Mouse (Mus musculus) ovary, postnatal 36 days (tissue): ENCODE measurements at regions not wholly inside any gene's neighbourhood (a gene's known extent, or its start where the extent isn't known, plus 50 kb on each side); places are given as distances from the start of the nearest gene placed in this dataset.
A peak's percentile ranks its signal among the peaks of the same experiment; 100 is the strongest.

Experiments
- DNase-seq: peaks from one replicate; pipeline ENCODE4 v3.0.0; 2022; ENCODE audit warnings: low spot score, mixed read lengths

GRCm38 (mm10) chr9:116283790-116284526 is 108.8 kb upstream of the Tgfbr2 start:
- DNase-seq = no peak

GRCm38 (mm10) chr9:116281654-116282053 is 106.5 kb upstream of the Tgfbr2 start:
- DNase-seq = peak; percentile 6

- DNase-seq = no peak
Observed at GRCm38 (mm10) chr9:116280146-116280545, 105.0 kb upstream of the Tgfbr2 start.

DNA sequence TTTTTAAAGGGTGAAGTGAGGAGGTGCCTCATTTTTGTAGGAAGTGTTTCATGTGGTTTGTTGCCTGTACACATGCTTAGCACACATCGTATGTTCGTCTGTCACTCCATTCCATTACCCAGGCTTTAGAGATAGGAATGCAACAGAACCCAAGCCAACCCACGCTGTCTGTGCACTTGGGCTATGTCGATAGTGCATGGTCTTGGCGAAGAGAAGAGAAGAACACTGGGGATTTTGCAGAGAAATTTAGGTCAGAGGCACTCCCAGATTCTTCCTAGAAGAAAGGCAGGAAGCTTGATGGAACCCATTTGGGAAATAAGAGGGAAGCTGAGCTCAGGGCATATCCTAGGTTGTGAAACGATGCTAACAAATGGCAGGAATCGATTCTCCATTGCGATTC is 103.7 kb upstream of the Tgfbr2 start:
- DNase-seq = no peak

GRCm38 (mm10) chr9:116277736-116278135 is 102.6 kb upstream of the Tgfbr2 start:
- no peak for DNase-seq

GRCm38 (mm10) chr9:116276141-116276540 is 101.0 kb upstream of the Tgfbr2 start:
- DNase-seq = no peak

- DNase-seq = no peak
Observed at GRCm38 (mm10) chr9:116272446-116272845, 97.3 kb upstream of the Tgfbr2 start.

GRCm38 (mm10) chr9:116270417-116270828 is 95.3 kb upstream of the Tgfbr2 start:
- peak; percentile 39 for DNase-seq

- DNase-seq = no peak
Observed at GRCm38 (mm10) chr9:116267411-116267810, 92.3 kb upstream of the Tgfbr2 start.

GRCm38 (mm10) chr9:116263833-116264232 is 88.7 kb upstream of the Tgfbr2 start:
- no peak for DNase-seq

DNA sequence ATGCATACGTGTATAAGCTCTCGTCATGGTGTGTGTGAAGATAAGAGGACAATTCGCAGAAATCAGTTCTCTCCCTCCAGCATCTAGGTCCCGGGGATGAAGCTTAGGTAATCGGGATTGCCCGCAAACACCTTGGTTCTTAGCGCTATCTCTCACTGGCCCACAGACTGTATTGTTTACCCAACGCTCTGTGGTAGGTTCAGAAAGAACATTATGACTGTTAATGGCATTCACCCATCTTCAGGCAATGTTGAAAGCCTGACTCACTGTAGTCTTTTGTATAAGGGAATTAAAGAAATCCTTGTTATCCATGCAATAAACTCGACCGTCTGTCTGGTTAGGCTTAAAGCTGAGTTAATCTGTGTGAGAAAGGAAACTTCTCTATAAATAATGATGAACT is 84.4 kb upstream of the Tgfbr2 start:
- no peak for DNase-seq

DNA sequence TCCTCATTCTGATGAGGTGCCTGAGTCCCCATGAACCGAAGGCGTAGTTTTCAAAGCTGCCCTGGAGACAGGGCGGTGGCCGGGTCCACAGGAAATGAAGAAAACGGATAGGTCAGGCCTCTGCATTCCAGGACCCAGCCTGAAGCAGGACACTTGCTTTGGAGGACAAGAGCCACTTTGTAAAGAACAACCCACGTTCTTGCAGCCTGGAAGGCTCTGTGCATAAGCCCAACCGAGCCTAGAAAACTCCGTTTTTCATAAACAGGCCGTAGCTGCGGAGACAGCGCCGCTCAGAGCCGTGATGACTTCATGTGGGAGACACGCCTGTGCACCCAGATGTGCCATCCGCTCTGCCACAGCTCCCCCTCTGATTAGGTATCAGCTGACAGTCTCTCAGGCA is 78.4 kb upstream of the Tgfbr2 start:
- DNase-seq = no peak

GRCm38 (mm10) chr9:116252788-116253187 is 77.6 kb upstream of the Tgfbr2 start:
- no peak for DNase-seq

- DNase-seq = no peak
Observed at GRCm38 (mm10) chr9:116249791-116250190, 74.6 kb upstream of the Tgfbr2 start.

DNA sequence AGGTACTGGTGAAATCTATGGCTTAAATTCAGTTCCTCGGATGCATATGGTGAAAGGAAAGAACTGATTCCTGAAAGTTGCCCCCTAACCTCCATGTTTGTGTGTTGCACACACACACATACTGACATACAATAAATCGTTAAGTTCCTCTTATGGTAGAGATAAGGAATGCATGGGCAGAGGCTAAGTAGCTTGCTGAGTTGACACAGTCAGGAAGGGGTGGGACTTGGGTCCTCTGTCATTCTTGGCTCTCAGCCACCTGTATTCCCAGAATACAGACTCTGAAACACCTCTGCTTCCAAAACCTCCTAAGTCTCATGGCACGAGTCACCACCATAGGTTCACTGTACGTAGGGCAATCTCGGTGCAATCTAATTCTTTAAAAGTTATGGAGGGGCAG is 70.0 kb upstream of the Tgfbr2 start:
- DNase-seq = no peak

- no peak for DNase-seq
Observed at GRCm38 (mm10) chr9:116244619-116244899, 69.4 kb upstream of the Tgfbr2 start.

- DNase-seq = no peak
Observed at GRCm38 (mm10) chr9:116243775-116244618, 68.8 kb upstream of the Tgfbr2 start.

DNA sequence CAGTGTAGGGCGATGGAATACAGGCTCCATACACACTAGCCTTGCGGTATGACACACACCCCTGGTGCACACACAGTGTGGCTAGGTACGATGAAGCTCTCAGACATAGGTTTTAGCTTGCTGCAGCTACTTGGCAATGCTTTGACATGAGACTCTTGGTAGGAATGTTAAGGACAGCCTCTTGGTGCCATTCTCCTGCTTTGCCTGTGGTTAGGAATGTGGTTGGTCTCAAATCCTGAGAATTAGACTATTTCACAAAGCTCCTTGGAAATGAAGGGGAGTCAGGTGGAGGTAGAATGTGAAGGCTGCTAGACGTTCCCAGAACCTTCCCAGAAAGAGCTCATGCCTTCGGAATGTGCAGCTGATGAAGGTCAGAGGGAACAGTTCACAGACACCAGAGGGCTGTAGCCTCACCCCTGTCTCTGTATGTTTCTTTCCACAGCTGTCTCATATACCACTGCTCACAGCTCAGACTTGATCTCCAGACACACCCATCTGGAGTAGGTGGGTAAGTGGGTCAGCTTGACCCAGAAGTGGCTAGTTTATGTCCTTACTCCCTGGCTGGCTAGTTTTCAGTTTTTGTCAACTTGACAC is 66.9 kb upstream of the Tgfbr2 start:
- no peak for DNase-seq

DNA sequence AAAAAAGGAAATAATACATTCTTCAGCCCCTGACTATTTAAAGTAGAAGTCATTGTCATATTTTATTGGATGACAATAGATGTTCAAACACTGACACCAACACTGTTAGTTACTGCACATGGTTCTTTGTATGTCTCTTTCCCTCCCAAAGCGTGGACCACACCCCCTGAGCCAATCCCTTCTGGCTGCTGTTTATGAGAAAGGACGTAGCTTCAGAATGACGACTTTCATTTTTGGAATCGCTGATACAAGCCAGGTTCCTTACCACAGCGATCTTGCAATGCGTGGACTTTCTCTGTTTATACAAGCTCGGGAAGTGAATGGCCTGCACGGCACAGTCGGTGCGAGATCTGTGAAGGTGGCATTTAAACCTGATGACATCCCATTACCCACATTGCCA is 66.1 kb upstream of the Tgfbr2 start:
- DNase-seq = no peak

GRCm38 (mm10) chr9:116236836-116237235 is 61.7 kb upstream of the Tgfbr2 start:
- no peak for DNase-seq

DNA sequence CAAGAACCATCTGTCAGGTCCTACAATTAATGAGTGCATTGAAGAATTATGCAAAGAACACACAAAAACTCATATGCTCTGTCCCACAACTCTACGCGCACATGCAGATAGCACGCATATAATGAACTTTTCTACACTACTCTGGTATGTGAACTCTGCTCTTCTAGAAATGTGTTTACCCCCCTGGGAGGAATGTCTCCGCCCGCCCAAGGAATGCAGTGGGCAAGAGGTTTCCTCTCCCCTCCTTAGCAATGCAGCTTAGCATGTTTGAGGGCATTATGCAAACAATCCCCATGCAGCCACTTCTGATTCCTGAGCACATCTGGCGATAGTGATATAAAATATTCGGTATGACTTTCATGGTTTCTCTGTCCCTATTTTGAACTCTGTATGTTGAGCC is 59.0 kb upstream of the Tgfbr2 start:
- no peak for DNase-seq

DNA sequence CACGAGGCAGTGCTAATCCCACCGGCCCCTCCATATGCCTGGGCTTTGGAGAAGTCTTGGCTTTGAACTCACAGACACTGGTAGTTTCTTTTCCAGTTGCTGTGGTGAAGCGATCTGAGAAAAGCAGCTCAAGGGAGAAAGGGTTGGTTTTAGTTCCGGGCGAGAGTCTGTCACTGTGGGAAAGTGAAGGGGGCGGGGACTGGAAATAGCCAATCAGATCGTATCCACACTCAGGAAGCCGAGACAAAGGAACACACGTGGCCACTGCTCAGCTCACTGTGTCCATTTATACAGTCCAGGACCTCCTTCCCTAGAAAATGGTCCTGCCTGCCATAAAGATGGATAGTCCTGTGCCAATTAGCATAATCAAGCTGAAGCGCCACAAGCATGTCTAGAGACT is 57.2 kb upstream of the Tgfbr2 start:
- no peak for DNase-seq
